Mouse (Mus musculus) kidney, postnatal 25 days (tissue): ENCODE measurements around the gene Prlhr.

Experiments used
- DNase-seq, 2 experiments: peaks; one replicate each; pipeline ENCODE4 v3.0.0; 2021; ENCODE audit warnings: mixed read lengths in 2 of 2

Prlhr gene

GRCm38 (mm10) chr19:60468254-60468762 is at the start of gene Prlhr:
Prlhr (minus strand) TSS chr19:60468304.
- peak in 1 of 2 experiments; percentile 33 for DNase-seq

GRCm38 (mm10) chr19:60515064-60515463 is 47.0 kb upstream of the Prlhr start:
- DNase-seq = no peak

GRCm38 (mm10) chr19:60513431-60513830 is 45.3 kb upstream of the Prlhr start:
- DNase-seq = no peak

- no peak for DNase-seq
Measured at GRCm38 (mm10) chr19:60500209-60500608, 32.1 kb upstream of the Prlhr start.

GRCm38 (mm10) chr19:60497171-60497570 is 29.1 kb upstream of the Prlhr start:
- no peak for DNase-seq

GRCm38 (mm10) chr19:60495772-60496171 is 27.7 kb upstream of the Prlhr start:
- DNase-seq = no peak

GRCm38 (mm10) chr19:60489566-60489965 is 21.5 kb upstream of the Prlhr start:
- DNase-seq = no peak

GRCm38 (mm10) chr19:60485261-60485660 is 17.2 kb upstream of the Prlhr start:
- no peak for DNase-seq

GRCm38 (mm10) chr19:60478859-60479258 is 10.8 kb upstream of the Prlhr start:
- DNase-seq = no peak

GRCm38 (mm10) chr19:60477788-60478187 is 9.7 kb upstream of the Prlhr start:
- no peak for DNase-seq

GRCm38 (mm10) chr19:60468846-60469245 is 742 bp upstream of the Prlhr start:
- DNase-seq = peak; percentile 67 to 76

GRCm38 (mm10) chr19:60467588-60468007 is 506 bp downstream of the Prlhr start:
- peak in 1 of 2 experiments; percentile 32 for DNase-seq

GRCm38 (mm10) chr19:60466953-60467570 is 1.0 kb downstream of the Prlhr start:
- DNase-seq = peak; percentile 70 to 77

- DNase-seq = no peak
Measured at GRCm38 (mm10) chr19:60465726-60466125, 2.4 kb downstream of the Prlhr start.

GRCm38 (mm10) chr19:60463896-60464295 is 4.2 kb downstream of the Prlhr start:
- peak; percentile 43 to 49 for DNase-seq

- DNase-seq = no peak
Measured at GRCm38 (mm10) chr19:60463440-60463839, 4.7 kb downstream of the Prlhr start.

- no peak for DNase-seq
Measured at GRCm38 (mm10) chr19:60461476-60461875, 6.6 kb downstream of the Prlhr start.

GRCm38 (mm10) chr19:60459680-60460079 is 8.4 kb downstream of the Prlhr start:
- no peak for DNase-seq

- no peak for DNase-seq
Measured at GRCm38 (mm10) chr19:60459071-60459470, 9.0 kb downstream of the Prlhr start.

GRCm38 (mm10) chr19:60455791-60456190 is 12.3 kb downstream of the Prlhr start:
- no peak for DNase-seq

- DNase-seq = no peak
Measured at GRCm38 (mm10) chr19:60440531-60440930, 27.6 kb downstream of the Prlhr start.

GRCm38 (mm10) chr19:60440083-60440482 is 28.0 kb downstream of the Prlhr start:
- no peak for DNase-seq

GRCm38 (mm10) chr19:60437566-60438241 is 30.4 kb downstream of the Prlhr start:
- peak in 1 of 2 experiments; percentile 34 for DNase-seq
